Mouse (Mus musculus): ENCODE data around the gene Sorbs1. TPM values are rescaled to one million over a fixed set of nuclear protein-coding genes. Genes with fewer than 3 reads are reported as not detected.

Sorbs1 gene
- polyA plus RNA-seq, 2 experiments, result 11.3 to 31.0 TPM

DNA sequence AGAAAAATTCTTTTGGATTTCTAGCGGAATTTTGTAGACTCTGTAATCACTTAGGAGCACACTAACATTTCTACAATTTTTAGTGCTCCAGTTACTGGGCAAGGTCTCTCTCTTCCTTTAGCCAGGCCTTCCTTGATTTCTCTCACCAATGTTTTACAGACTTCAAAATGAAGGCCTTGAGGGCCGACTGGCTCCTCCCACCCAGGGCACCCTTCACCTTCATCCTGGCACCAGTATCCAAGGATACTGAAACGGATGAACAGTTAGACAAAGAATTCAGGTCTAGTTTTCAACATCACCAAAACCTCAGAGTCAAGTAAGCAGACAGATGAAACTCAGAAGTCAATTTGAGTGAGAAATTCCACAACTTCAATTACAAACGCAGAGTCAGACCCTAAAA lies 109.6 kb downstream of the Sorbs1 start:
- no peak for ATAC-seq (ENCODE audit: insufficient read depth)
- Histone ChIP-seq H3K9ac (replicated peaks) (no peak overlapping the region), H3K9me3 (ENCODE audit: control insufficient read depth, low read length) (no peaks in the 10 kb centered on the region), H3K4me1 (replicated peaks; ENCODE audit: control insufficient read depth in 2 of 2, insufficient read depth in 2 of 2, low read length in 1 of 2) (peaks cover 0 to 14% of the 10 kb centered on the region in 2 experiments; a peak in 2 of 4 replicates), H3K27ac (no peak overlapping the region), H3K4me3 (ENCODE audit: insufficient read depth in 1 of 2, low read depth in 2 of 2, low read length in 2 of 2) (no peak overlapping the region), H3K4me2 (ENCODE audit: low read depth) (no peak overlapping the region), H3K36me3 (replicated peaks; ENCODE audit: control insufficient read depth, insufficient read depth, low read depth) (no peaks in the 10 kb centered on the region; the same call in 1 of the 2 replicates), H3K27me3 (ENCODE audit: control insufficient read depth, insufficient read depth, low read length) (no peaks in the 10 kb centered on the region)
- no peak for DNase-seq (ENCODE audit: low read depth in 3 of 3, low spot score in 3 of 3)
- TF ChIP-seq CTCF (IDR thresholded peaks at IDR 0.05; ENCODE audit: low read depth) (no peak), EP300 (IDR thresholded peaks at IDR 0.05; ENCODE audit: low read depth) (no peak)
- WGBS (ENCODE audit: insufficient replicate concordance), result 72% methylated on average over 4 of the region's 4 CpGs

- ATAC-seq (ENCODE audit: insufficient read depth) (no peak), DNase-seq (ENCODE audit: low read depth in 3 of 3, low spot score in 3 of 3) (no peak)
- H3K27me3 ChIP-seq (ENCODE audit: control insufficient read depth, insufficient read depth, low read length), result no peaks in the 10 kb centered on the region
- TF ChIP-seq CTCF (IDR thresholded peaks at IDR 0.05; ENCODE audit: low read depth) (no peak), EP300 (IDR thresholded peaks at IDR 0.05; ENCODE audit: low read depth) (no peak)
- H3K36me3 ChIP-seq (replicated peaks; ENCODE audit: control insufficient read depth, insufficient read depth, low read depth), result peaks cover 3% of the 10 kb centered on the region; the same call in 1 of the 2 replicates
- no peak overlapping the region for H3K27ac ChIP-seq
- no peak overlapping the region; the same call in 1 of the 2 replicates for H3K4me2 ChIP-seq (ENCODE audit: low read depth)
- peaks cover 0 to 13% of the 10 kb centered on the region in 2 experiments; a peak in 2 of 4 replicates for H3K4me1 ChIP-seq (replicated peaks; ENCODE audit: control insufficient read depth in 2 of 2, insufficient read depth in 2 of 2, low read length in 1 of 2)
- no peak overlapping the region for H3K4me3 ChIP-seq (ENCODE audit: insufficient read depth in 1 of 2, low read depth in 2 of 2, low read length in 2 of 2)
- H3K9me3 ChIP-seq (ENCODE audit: control insufficient read depth, low read length), result no peaks in the 10 kb centered on the region
- 47% methylated on average over 15 of the region's 15 CpGs for WGBS (ENCODE audit: insufficient replicate concordance)
- H3K9ac ChIP-seq (replicated peaks), result no peak overlapping the region
These were observed 111.2 kb downstream of the Sorbs1 start for GRCm38 (mm10) chr19:40402155-40402963.

- Histone ChIP-seq H3K4me3 (ENCODE audit: insufficient read depth in 1 of 2, low read depth in 2 of 2, low read length in 2 of 2) (no peak overlapping the region), H3K9me3 (ENCODE audit: control insufficient read depth, low read length) (no peaks in the 10 kb centered on the region), H3K27me3 (ENCODE audit: control insufficient read depth, insufficient read depth, low read length) (no peaks in the 10 kb centered on the region), H3K36me3 (replicated peaks; ENCODE audit: control insufficient read depth, insufficient read depth, low read depth) (peaks cover 3% of the 10 kb centered on the region; the same call in 1 of the 2 replicates), H3K4me2 (ENCODE audit: low read depth) (no peak overlapping the region), H3K27ac (no peak overlapping the region), H3K4me1 (replicated peaks; ENCODE audit: control insufficient read depth in 2 of 2, insufficient read depth in 2 of 2, low read length in 1 of 2) (peaks cover 0 to 8% of the 10 kb centered on the region in 2 experiments; a peak in 2 of 4 replicates), H3K9ac (replicated peaks) (no peak overlapping the region)
- ATAC-seq (ENCODE audit: insufficient read depth), result peak; percentile 33; the same call in 1 of the 2 replicates
- 72% methylated on average over 7 of the region's 7 CpGs for WGBS (ENCODE audit: insufficient replicate concordance)
- DNase-seq (ENCODE audit: low read depth in 3 of 3, low spot score in 3 of 3), result peak in 1 of 3 experiments; percentile 39
- no peak for TF ChIP-seq EP300 (IDR thresholded peaks at IDR 0.05; ENCODE audit: low read depth)
- no peak for TF ChIP-seq CTCF (IDR thresholded peaks at IDR 0.05; ENCODE audit: low read depth)
These were observed 112.4 kb downstream of the Sorbs1 start for GRCm38 (mm10) chr19:40401213-40401612.

DNA sequence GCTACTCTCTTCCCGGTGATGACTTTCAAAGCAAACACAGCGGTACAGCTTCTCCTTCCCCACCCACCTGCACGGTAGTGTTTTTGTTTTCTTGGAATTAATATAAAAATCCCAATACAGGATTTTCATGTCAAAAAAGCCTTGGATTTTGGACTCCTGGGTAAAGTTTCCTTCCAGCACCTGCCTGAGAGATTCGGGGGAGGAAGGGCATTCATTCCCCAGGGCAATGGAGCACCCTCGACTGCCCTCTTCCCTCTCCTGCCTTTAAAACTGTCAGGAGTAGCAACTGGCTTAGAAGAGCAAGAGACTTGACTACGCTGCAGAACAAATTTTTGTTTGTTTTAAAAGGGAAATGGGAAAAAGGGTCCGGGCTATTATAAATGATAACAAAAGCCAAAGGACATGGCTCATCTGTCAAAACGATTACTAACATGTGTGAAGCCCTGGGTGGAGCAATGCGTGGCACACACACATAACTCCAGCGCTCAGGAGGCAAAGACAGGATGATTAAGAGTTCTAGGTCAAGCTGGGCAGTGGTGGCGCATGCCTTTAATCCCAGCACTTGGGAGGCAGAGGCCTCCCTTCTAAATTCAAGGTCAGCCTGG lies 113.1 kb downstream of the Sorbs1 start:
- H3K27me3 ChIP-seq (ENCODE audit: control insufficient read depth, insufficient read depth, low read length), result no peaks in the 10 kb centered on the region
- H3K9me3 ChIP-seq (ENCODE audit: control insufficient read depth, low read length), result no peaks in the 10 kb centered on the region
- H3K4me3 ChIP-seq (ENCODE audit: insufficient read depth in 1 of 2, low read depth in 2 of 2, low read length in 2 of 2), result no peak overlapping the region
- peaks cover 3% of the 10 kb centered on the region; the same call in 1 of the 2 replicates for H3K36me3 ChIP-seq (replicated peaks; ENCODE audit: control insufficient read depth, insufficient read depth, low read depth)
- no peak overlapping the region for H3K9ac ChIP-seq (replicated peaks)
- H3K4me2 ChIP-seq (ENCODE audit: low read depth), result no peak overlapping the region
- 78% methylated on average over 11 of the region's 11 CpGs for WGBS (ENCODE audit: insufficient replicate concordance)
- no peak for TF ChIP-seq CTCF (IDR thresholded peaks at IDR 0.05; ENCODE audit: low read depth)
- TF ChIP-seq EP300 (IDR thresholded peaks at IDR 0.05; ENCODE audit: low read depth), result no peak
- DNase-seq (ENCODE audit: low read depth in 3 of 3, low spot score in 3 of 3) (no peak), ATAC-seq (ENCODE audit: insufficient read depth) (no peak)
- no peak overlapping the region for H3K27ac ChIP-seq
- peaks cover 0 to 8% of the 10 kb centered on the region in 2 experiments; a peak in 2 of 4 replicates for H3K4me1 ChIP-seq (replicated peaks; ENCODE audit: control insufficient read depth in 2 of 2, insufficient read depth in 2 of 2, low read length in 1 of 2)

All from liver, embryonic 14.5 days (tissue).